Mouse (Mus musculus): ENCODE results near the gene St6galnac4. TPM values are rescaled to one million over a fixed set of nuclear protein-coding genes. Genes with fewer than 3 reads are reported as not detected.

The St6galnac4 gene
- polyA plus RNA-seq, 1 experiment from 2014 or later, result 15.5 TPM

DNA sequence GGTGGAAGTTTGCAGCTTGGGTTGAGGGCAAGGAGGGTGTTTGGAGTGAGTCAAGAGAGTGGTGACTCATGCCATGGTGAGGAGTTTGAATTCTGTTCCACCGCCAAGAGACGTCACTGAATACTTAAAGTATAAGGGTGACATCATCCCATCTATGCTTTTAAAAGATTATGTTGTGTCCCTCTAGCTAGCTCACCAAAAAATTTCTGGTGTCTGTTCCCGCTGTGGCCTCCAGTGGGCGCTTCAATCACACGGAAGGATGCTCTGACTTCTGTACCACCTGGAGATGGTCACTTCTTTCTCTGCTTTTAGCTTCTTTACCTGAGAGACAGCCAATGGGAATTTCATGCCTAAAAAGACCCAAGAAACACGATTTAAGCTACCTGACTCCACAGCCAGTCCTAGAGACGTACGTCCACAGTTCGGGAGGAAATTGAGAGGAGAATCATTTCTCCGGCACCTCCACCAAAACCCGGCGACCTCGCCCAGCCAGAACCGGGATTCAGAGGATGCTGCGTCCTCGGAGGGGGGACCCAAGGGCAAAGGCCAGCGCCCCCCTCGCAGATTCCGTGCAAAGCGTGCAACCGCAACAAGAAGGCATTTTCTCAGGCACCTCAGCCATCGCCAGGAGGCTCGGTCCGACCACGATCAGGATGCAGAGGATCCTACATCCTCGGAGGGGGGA lies 11.9 kb upstream of the St6galnac4 start:
- Histone ChIP-seq H3K9ac (ENCODE audit: low read length) (peak overlapping the region; percentile 14), H3K4me3 (ENCODE audit: low read depth, low read length) (peak overlapping the region; percentile 33), H3K27ac (ENCODE audit: low read depth) (no peak overlapping the region), H3K4me1 (replicated peaks; ENCODE audit: control insufficient read depth, insufficient read depth, low read length) (peaks cover 7% of the 10 kb centered on the region; the same call in 1 of the 2 replicates), H3K27me3 (replicated peaks; ENCODE audit: control insufficient read depth, insufficient read depth, low read length) (peaks cover 21% of the 10 kb centered on the region), H3K36me3 (ENCODE audit: control insufficient read depth, insufficient read depth, low read length) (peaks cover 7% of the 10 kb centered on the region; the same call in 1 of the 2 replicates), H3K9me3 (ENCODE audit: control insufficient read depth, low read length) (no peaks in the 10 kb centered on the region), H3K4me2 (ENCODE audit: low read length) (peak overlapping the region; percentile 77)
- ATAC-seq (replicated peaks; ENCODE audit: low FRiP score, low TSS enrichment, low read depth), result no peak
- peak; percentile 73 for DNase-seq (ENCODE audit: low spot score)
- WGBS, result 2% methylated on average over 26 of the region's 26 CpGs

DNA sequence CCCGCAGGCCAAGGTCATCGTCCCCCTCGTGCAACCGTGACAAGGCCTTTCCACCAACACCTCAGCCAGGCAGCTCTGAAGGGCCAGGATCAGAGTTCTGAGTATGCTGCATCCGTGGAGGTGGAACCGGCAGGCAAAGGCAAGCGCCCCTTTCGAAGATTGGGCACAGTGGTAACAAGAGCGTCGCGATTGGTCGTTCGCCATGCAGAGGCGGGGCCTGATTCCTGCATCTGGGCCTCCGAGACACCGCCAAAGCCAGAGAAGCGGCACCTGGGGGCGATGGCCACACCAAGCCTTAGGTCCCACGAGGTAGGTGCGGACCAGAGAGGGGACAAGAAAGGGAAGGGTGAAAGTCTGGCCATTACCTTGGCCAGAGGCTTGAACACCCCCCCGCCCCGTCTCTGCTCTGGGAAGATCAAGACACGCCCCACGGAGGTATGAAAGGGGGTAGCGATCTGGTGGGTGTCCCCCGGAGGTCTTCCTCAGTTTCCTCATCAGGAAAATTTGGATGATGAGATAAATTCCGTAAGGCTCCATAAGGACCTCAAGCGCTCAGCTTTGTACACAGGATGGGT lies 11.2 kb upstream of the St6galnac4 start, which contains the start of gene 9430097D07Rik:
Gene 9430097D07Rik, minus strand, starts transcription at position 99 of the 575 bp plus-strand sequence.
- H3K36me3 ChIP-seq (ENCODE audit: control insufficient read depth, insufficient read depth, low read length), result peaks cover 7% of the 10 kb centered on the region; the same call in 1 of the 2 replicates
- WGBS, result 8% methylated on average over 28 of the region's 28 CpGs
- no peaks in the 10 kb centered on the region for H3K9me3 ChIP-seq (ENCODE audit: control insufficient read depth, low read length)
- peak within 1 kb of the TSS; percentile 14 for H3K9ac ChIP-seq (ENCODE audit: low read length)
- peak within 1 kb of the TSS; percentile 77 for H3K4me2 ChIP-seq (ENCODE audit: low read length)
- peaks cover 7% of the 10 kb centered on the region; the same call in 1 of the 2 replicates for H3K4me1 ChIP-seq (replicated peaks; ENCODE audit: control insufficient read depth, insufficient read depth, low read length)
- H3K27ac ChIP-seq (ENCODE audit: low read depth), result no peak within 1 kb of the TSS
- H3K27me3 ChIP-seq (replicated peaks; ENCODE audit: control insufficient read depth, insufficient read depth, low read length), result peaks cover 21% of the 10 kb centered on the region
- ATAC-seq (replicated peaks; ENCODE audit: low FRiP score, low TSS enrichment, low read depth) (peak; percentile 33; the same call in 1 of the 2 replicates), DNase-seq (ENCODE audit: low spot score) (peak; percentile 69)
- peak within 1 kb of the TSS; percentile 33 for H3K4me3 ChIP-seq (ENCODE audit: low read depth, low read length)

DNA sequence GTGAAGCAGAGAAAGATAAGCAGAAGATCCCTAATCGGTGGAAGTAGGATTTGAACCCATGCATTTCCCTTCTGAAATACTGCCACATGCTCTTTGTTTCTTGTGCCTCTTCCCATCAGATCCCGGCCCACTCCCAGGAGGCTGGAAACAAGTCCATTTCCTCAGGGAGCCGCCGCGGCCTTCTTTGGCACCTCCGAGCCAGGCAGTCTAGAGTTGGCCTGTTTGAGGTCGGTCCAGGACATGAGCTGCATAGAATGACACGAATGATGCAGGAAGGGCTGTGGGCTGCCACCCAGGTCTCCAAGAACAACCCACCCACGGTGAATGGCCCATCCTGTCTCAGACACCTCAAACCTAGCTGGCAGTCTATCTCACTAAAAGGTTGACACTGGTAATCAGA lies 10.4 kb upstream of the St6galnac4 start:
- H3K4me3 ChIP-seq (ENCODE audit: low read depth, low read length), result no peak overlapping the region
- H3K27me3 ChIP-seq (replicated peaks; ENCODE audit: control insufficient read depth, insufficient read depth, low read length), result peaks cover 21% of the 10 kb centered on the region
- no peak overlapping the region for H3K27ac ChIP-seq (ENCODE audit: low read depth)
- H3K4me2 ChIP-seq (ENCODE audit: low read length), result no peak overlapping the region
- H3K9ac ChIP-seq (ENCODE audit: low read length), result no peak overlapping the region
- no peaks in the 10 kb centered on the region for H3K9me3 ChIP-seq (ENCODE audit: control insufficient read depth, low read length)
- no peak for DNase-seq (ENCODE audit: low spot score)
- peaks cover 7% of the 10 kb centered on the region; the same call in 1 of the 2 replicates for H3K36me3 ChIP-seq (ENCODE audit: control insufficient read depth, insufficient read depth, low read length)
- peaks cover 3% of the 10 kb centered on the region; the same call in 1 of the 2 replicates for H3K4me1 ChIP-seq (replicated peaks; ENCODE audit: control insufficient read depth, insufficient read depth, low read length)
- 90% methylated on average over 9 of the region's 9 CpGs for WGBS
- ATAC-seq (replicated peaks; ENCODE audit: low FRiP score, low TSS enrichment, low read depth), result no peak

DNA sequence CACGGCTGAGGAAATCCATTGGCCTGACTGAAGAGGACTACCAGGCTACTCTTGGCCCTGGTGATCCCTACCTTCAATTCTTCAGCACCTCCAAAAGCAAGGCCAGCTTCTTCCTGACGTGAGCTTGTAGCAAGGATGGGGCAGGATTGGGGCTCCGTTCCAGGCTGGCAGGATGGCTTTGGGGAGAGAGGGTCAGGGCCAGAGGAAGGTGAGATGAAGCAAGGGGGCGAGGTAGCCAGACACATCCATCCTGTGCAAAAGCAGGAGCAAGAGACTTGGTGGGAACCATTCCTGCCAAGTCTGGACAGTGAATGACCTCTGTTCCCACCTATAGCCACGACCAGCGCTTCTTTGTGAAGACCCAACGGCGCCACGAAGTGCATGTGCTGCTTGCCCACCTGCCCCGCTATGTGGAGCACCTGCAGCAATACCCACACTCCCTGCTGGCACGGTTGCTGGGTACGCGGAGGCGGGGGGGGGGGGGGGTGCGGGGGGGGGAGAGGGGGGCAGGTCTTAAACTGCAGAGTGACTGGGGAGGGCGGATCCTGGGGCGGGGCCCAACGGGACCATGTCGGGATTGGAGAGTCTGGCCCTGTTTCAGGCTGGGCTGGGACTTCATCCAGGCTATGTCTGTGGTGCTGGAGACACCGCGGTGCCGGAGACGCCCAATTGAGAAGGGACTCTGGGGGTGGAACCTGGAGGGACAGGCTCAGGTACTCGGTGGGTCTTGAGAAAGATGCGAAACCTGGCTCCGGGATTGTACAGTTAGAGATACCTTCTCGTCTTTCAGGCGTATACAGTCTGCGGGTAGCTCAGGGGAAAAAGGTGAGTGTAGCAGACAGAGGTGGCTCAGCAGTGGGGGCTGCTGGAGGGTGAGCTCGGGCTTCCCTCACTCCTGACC lies 8.5 kb upstream of the St6galnac4 start:
- Histone ChIP-seq H3K4me1 (replicated peaks; ENCODE audit: control insufficient read depth, insufficient read depth, low read length) (peaks cover 6% of the 10 kb centered on the region; the same call in 1 of the 2 replicates), H3K9ac (ENCODE audit: low read length) (no peak overlapping the region), H3K36me3 (ENCODE audit: control insufficient read depth, insufficient read depth, low read length) (no peaks in the 10 kb centered on the region), H3K9me3 (ENCODE audit: control insufficient read depth, low read length) (no peaks in the 10 kb centered on the region), H3K4me3 (ENCODE audit: low read depth, low read length) (no peak overlapping the region), H3K4me2 (ENCODE audit: low read length) (no peak overlapping the region), H3K27ac (ENCODE audit: low read depth) (no peak overlapping the region), H3K27me3 (replicated peaks; ENCODE audit: control insufficient read depth, insufficient read depth, low read length) (peaks cover 21% of the 10 kb centered on the region)
- no peak for DNase-seq (ENCODE audit: low spot score)
- no peak for ATAC-seq (replicated peaks; ENCODE audit: low FRiP score, low TSS enrichment, low read depth)
- WGBS, result 43% methylated on average over 25 of the region's 30 CpGs

DNA sequence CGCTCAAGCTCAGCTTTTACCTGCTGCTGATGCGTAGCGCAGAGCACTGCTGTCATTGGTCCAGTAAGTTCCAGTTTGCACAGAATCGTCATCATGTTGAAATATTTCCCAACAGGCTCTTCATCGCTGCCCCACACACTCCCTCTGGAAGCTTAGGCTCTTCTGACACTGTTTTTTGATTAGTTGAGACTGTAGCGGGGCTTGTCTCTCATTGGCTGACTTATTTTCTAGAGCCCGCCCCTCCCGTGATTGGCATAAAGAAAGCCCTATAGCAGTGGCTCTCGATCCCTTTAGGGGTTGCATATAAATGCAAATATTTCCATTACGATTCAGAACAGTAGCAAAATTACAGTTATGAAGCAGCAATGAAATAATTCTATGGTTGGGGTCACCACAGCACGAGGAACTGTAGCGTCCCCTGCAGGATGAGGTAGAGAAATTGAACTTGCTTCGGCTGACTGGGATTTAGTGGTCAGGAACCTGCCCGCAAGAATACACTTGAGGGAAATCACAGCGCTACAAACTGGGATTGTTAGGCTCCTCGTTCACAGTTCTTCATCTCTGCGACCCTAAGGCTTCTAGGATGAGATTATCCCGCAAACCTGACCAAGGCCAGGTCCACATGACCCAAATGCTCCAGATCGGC lies 5.3 kb upstream of the St6galnac4 start:
- peak; percentile 75 for DNase-seq (ENCODE audit: low spot score)
- ATAC-seq (replicated peaks; ENCODE audit: low FRiP score, low TSS enrichment, low read depth), result no peak

GRCm38 (mm10) chr2:32582830-32583799 lies 3.8 kb upstream of the St6galnac4 start:
- no peaks in the 10 kb centered on the region for H3K36me3 ChIP-seq (ENCODE audit: control insufficient read depth, insufficient read depth, low read length)
- H3K27ac ChIP-seq (ENCODE audit: low read depth), result no peak overlapping the region
- ATAC-seq (replicated peaks; ENCODE audit: low FRiP score, low TSS enrichment, low read depth) (peak; percentile 56), DNase-seq (ENCODE audit: low spot score) (peak; percentile 87)
- H3K27me3 ChIP-seq (replicated peaks; ENCODE audit: control insufficient read depth, insufficient read depth, low read length), result peaks cover 16% of the 10 kb centered on the region
- peak overlapping the region; percentile 4; the same call in 1 of the 2 replicates for H3K9ac ChIP-seq (ENCODE audit: low read length)
- 12% methylated on average over 37 of the region's 37 CpGs for WGBS
- peaks cover 17% of the 10 kb centered on the region for H3K4me1 ChIP-seq (replicated peaks; ENCODE audit: control insufficient read depth, insufficient read depth, low read length)
- H3K4me3 ChIP-seq (ENCODE audit: low read depth, low read length), result peak overlapping the region; percentile 20; the same call in 1 of the 2 replicates
- no peaks in the 10 kb centered on the region for H3K9me3 ChIP-seq (ENCODE audit: control insufficient read depth, low read length)
- H3K4me2 ChIP-seq (ENCODE audit: low read length), result peak overlapping the region; percentile 59

More for the DNA sequence above, 5.3 kb upstream of the St6galnac4 start:
- Histone ChIP-seq H3K36me3 (ENCODE audit: control insufficient read depth, insufficient read depth, low read length) (no peaks in the 10 kb centered on the region), H3K4me3 (ENCODE audit: low read depth, low read length) (peak overlapping the region; percentile 20; the same call in 1 of the 2 replicates), H3K9me3 (ENCODE audit: control insufficient read depth, low read length) (no peaks in the 10 kb centered on the region), H3K27ac (ENCODE audit: low read depth) (no peak overlapping the region), H3K4me1 (replicated peaks; ENCODE audit: control insufficient read depth, insufficient read depth, low read length) (peaks cover 9% of the 10 kb centered on the region; the same call in 1 of the 2 replicates), H3K9ac (ENCODE audit: low read length) (no peak overlapping the region), H3K4me2 (ENCODE audit: low read length) (peak overlapping the region; percentile 39), H3K27me3 (replicated peaks; ENCODE audit: control insufficient read depth, insufficient read depth, low read length) (peaks cover 21% of the 10 kb centered on the region)
- WGBS, result 39% methylated on average over 19 of the region's 19 CpGs

- WGBS, result 79% methylated on average over 7 of the region's 7 CpGs
- Histone ChIP-seq H3K36me3 (ENCODE audit: control insufficient read depth, insufficient read depth, low read length) (no peaks in the 10 kb centered on the region), H3K27me3 (replicated peaks; ENCODE audit: control insufficient read depth, insufficient read depth, low read length) (no peaks in the 10 kb centered on the region), H3K9ac (ENCODE audit: low read length) (no peak overlapping the region), H3K27ac (ENCODE audit: low read depth) (no peak overlapping the region), H3K9me3 (ENCODE audit: control insufficient read depth, low read length) (no peaks in the 10 kb centered on the region), H3K4me1 (replicated peaks; ENCODE audit: control insufficient read depth, insufficient read depth, low read length) (peaks cover 27% of the 10 kb centered on the region), H3K4me2 (ENCODE audit: low read length) (no peak overlapping the region), H3K4me3 (ENCODE audit: low read depth, low read length) (no peak overlapping the region)
- ATAC-seq (replicated peaks; ENCODE audit: low FRiP score, low TSS enrichment, low read depth) (no peak), DNase-seq (ENCODE audit: low spot score) (no peak)
These were observed 1.7 kb upstream of the St6galnac4 start for GRCm38 (mm10) chr2:32585149-32585714.

All from intestine, embryonic 14.5 days (tissue).